Mouse (Mus musculus) lung, adult 2 months (tissue): Measurements from ENCODE around the gene Foxd1.

Experiments used
- CTCF ChIP-seq: fragments of 200-500 bp; IDR thresholded peaks from 2 replicates; pipeline ENCODE4 v1.5.1; 2011; ENCODE audit warnings: mild to moderate bottlenecking, low read length, control low read depth; ENCODE audit not compliant: insufficient read depth
- POLR2A ChIP-seq: fragments of 200-500 bp; IDR thresholded peaks from 2 replicates; pipeline ENCODE4 v1.6.1; 2011; ENCODE audit warnings: low read depth, mild to moderate bottlenecking, control low read depth, low read length, borderline replicate concordance; ENCODE audit errors: extremely low read depth

GRCm38 (mm10) chr13:98358424-98359181 is 4.6 kb downstream of the Foxd1 start:
- TF ChIP-seq CTCF (no peak), POLR2A (no peak)
